Mouse (Mus musculus) yolk sac, embryonic 10.5 days (tissue): ENCODE measurements around the gene Kank4.

ENCODE experiments used
- DNase-seq: peaks from one replicate; pipeline ENCODE4 v3.0.0-alpha.2; 2017; ENCODE audit warnings: low spot score

The Kank4 gene

DNA sequence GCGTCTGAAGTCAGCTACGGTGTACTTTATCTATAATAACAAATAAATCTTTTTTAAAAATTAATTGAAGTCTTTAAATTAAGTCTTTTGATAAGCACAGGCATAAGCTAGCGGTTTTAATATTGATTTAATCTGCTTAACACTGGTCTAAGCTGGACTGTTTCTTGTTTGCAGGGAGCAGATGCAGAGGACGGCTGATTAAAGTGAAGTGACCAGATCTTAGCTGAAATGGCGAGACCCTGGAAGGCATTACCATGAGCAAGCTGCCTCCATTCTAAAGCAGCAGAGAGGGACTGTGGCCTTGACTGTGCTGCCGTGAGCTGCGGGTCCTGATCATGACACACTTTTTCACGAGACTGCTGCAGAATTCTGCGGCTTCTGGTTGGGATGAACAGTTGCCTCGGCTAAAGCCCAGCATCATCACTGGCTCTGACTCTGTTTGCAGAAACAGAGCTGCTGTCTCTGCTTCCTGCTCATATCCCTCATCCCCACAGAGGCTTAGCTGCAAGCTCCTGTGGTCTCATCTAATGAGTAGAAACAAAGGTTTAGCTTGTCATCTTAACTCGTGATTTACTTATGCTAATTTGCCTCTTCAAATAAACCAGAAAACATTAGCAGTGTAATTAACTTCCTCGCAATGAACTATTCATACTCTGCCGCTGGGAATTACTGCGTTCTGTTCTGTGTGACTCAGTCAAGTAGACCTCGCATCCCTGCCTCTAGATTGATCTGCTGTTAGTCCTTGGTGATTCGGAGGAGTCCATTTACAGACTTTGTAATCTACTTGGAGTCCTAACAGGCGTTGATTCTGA is 99.4 kb downstream of the Kank4 start:
- no peak for DNase-seq

DNA sequence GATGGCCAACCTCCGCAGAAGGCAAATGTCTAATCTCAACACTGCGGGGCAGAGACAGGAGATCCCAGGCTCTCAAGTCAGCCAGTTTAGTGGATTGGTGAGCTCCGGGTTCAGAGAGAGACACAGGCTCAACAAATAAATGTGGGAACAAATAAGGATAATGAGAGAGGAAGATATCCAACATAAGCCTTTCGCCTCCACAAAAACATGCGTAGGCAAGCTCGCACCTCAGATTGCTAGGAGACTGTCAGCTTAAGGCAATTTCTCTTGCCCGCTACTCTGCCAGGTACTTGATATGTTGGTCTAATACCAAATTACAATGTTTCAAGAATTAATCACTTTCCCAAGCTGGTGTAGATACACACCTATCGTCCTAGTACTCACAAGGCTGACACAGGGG is 106.4 kb downstream of the Kank4 start:
- DNase-seq, result no peak
